Mouse (Mus musculus): ENCODE data around the gene Golga2.
"Not testable (repeated sequence)": the region's sequence is repeated elsewhere in the genome, so short reads cannot be mapped to it uniquely, and the experiment has no call there.

Golga2 gene

DNA sequence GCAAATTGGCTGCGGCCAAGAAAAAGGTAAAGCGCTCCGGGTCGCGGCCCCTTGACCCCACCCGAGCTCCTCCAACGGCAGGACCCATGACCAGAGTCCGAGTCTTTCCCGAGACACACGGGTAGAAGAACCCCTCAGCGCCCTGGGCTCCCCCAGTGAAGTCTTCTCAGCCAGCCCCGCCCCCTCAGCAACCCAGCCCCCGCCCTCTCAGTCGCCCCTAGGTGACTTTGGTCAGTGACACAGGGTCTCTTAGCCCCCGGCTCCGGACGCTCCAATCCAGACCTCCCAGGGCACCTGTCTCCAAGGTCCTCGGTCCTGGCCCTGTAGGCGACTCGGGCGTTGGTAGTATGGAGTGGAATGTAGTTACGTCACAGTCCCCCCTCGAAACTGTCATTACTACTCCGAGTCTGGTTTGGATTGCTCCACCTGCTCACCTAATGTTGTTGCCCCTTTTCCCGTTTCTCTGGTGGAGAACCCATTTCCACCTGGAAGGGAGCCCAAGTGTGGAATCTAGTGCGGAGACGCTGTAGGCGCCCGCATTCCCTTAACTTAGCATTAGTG is 1.3 kb downstream of the Golga2 start:
- DNase-seq (ENCODE audit: extremely low read depth, low read depth), result no peak

DNA sequence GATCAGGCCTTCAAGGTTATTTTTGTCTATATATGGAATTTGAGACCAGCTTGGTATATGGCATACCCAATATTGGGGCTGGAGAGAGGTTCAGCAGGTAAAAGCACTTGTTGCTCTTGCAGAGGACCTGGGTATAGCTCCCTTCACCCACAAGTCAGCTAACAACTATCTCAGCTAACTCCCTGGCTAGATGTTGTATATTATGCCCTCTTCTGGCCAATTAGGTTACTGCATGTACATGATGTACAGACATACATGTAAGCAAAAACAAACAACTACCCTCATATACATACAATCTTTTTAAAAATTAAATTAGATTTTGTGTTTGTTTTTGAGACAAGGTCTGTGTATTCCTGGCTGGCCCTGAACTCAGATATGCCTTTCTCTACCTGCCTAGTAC is 2.4 kb downstream of the Golga2 start:
- peak; percentile 78 for DNase-seq (ENCODE audit: extremely low read depth, low read depth)

DNA sequence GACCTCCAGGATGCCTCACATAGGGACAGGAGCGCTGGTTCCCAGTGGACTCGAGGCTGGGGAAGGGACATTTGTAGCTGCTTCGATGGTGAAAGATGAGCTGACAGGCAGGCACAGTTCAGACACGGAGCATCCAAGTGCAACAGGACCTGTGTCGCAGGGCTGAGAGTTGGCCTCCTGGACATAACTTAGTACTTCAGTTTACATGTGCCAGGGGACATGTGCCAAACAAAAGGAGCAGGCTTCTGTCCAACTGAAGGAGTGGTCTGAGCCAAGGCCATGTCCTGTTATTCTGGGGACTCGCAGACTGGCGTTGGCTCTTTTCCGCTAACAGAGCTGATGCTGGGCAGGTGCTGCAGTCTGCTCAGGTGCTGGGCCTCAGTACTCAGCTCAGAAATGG is 7.2 kb downstream of the Golga2 start:
- DNase-seq (ENCODE audit: extremely low read depth, low read depth), result no peak

DNA sequence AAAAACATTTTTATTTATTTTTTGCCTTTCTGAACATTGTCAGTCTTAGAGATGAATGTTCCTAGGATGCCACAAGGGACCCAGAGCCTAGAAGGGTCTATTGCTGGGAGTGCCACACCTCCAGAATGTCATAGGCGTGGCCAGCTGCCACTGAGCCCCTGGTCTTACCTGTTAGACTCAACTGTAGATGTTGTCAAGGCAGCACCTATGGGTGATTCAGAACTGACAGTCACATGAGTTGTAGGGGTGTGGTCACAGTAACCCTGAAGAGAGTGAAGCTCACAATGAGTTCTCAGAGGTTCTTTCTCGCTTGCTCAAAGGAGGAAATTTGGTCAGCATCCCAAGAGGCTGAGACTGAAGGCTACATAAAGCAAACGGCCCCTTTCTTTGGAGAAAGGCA is 8.1 kb downstream of the Golga2 start:
- DNase-seq (ENCODE audit: extremely low read depth, low read depth), result no peak

DNA sequence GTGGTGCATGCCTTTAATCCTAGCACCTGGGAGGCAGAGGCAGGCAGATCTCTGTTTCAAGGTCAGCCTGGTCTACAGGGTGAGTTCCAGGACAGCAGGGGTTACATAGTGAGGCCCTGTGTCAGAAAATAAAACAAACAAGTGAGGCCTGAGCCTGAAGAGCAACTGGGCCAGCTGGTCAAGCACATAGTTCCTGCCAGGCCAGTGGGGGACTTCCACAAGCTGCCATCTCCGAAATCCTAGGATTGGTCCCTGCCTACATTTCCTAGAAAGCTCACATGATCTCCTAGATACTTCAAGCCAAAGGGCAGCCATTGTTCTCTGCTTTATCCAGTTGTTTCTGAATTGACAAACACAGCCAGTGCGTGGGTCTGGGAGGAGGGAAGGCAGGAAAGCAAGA is 8.7 kb downstream of the Golga2 start:
- not testable (repeated sequence) for DNase-seq (ENCODE audit: extremely low read depth, low read depth)

DNA sequence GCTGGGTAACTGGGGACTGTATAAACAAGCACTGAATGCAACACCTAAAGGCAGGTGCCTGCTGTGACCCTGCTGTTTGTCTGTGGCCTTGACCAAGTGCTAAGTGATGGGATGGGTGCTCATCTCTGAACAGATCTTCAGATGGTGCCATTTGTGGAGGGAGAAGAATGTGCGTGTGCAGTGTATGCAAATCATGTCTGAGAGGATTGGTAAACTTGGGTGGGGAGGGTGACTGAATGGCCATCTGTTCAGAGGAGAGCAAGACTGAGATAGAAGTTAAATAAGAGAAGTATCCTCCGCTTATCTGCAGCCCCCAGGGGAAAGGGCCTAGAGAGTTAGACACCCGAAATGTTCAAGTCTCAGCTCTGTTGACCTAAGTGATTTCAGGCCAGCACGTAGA is 12.3 kb downstream of the Golga2 start:
- no peak for DNase-seq (ENCODE audit: extremely low read depth, low read depth)

DNA sequence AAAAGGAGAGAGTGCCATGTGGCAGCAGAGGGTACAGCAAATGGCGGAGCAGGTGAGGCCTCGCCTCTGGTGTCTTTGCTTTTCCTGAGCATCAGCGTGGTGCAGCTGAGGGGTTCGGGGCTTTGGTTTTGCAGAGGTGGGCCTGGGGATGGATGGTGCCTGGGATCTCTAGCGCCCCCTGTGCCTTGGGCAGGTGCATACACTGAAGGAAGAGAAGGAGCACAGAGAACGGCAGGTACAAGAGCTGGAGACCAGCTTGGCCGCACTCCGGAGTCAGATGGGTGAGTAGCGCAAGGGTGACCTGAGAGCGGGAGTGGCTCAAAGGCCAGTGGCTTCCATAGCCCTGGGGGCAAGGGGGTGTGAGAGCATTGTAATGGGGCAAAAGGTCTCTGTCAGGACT is 15.8 kb downstream of the Golga2 start:
- no peak for DNase-seq (ENCODE audit: extremely low read depth, low read depth)

DNA sequence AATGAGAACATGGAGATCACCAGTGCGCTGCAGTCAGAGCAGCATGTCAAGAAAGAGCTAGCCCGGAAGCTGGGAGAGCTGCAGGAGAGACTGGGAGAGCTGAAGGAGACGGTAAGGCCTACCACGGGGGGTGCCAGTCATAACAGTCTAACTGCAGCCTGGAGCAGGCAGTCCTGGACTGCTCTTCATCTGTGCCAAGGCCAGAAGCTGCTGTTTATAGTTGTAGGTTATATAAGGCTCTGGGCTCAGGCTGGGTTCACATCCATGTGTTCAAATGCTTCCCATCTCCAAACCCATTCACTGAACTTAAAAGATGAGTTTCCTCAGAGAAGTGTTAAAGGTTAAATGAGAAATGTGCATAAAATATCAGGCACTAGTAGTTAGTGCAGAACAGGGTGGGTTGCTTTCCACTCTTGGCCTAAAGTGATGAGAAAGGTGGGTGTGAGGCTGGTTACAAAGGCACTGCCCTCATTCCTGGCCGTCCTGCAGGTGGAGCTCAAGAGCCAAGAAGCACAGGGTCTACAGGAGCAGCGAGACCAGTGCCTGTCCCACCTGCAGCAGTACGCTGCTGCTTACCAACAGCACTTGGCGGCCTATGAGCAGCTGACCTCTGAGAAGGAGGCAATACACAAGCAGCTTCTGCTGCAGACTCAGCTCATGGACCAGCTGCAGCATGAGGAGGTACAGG is 17.1 kb downstream of the Golga2 start:
- no peak for DNase-seq (ENCODE audit: extremely low read depth, low read depth)

DNA sequence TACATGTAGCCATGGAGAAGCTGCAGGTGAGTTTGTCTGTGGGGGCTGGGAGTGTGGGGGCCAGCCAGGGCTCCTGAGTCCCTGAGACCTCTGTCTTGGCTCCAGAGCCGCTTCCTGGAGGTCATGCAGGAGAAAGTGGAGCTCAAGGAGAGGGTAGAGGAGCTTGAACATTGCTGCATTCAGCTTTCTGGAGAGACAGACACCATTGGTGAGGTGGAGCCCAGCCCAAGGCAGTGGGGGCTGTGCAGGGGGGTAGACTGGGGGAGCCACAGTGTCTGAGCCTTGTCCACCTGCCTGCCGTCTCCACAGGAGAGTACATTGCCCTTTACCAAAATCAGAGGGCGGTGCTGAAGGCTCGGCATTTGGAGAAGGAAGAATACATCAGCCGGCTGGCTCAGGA is 18.5 kb downstream of the Golga2 start:
- no peak for DNase-seq (ENCODE audit: extremely low read depth, low read depth)

DNA sequence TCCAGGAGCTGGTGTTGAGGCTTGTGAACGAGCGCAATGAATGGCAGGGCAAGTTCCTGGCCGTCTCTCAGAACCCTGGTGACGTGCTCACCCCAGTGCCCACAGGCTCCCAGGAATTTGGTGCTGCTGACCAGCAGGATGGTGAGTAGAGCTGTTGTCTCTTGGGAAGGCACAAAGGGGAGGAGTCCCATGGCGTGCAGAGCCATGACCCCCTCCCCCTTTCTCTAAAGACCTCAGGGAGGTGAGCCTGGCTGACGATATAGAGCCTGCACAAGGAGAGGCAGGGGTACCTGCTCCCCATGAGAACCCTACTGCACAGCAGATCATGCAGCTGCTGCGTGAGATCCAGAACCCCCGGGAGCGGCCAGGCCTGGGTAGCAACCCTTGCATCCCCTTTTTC is 19.0 kb downstream of the Golga2 start:
- DNase-seq (ENCODE audit: extremely low read depth, low read depth), result no peak

DNA sequence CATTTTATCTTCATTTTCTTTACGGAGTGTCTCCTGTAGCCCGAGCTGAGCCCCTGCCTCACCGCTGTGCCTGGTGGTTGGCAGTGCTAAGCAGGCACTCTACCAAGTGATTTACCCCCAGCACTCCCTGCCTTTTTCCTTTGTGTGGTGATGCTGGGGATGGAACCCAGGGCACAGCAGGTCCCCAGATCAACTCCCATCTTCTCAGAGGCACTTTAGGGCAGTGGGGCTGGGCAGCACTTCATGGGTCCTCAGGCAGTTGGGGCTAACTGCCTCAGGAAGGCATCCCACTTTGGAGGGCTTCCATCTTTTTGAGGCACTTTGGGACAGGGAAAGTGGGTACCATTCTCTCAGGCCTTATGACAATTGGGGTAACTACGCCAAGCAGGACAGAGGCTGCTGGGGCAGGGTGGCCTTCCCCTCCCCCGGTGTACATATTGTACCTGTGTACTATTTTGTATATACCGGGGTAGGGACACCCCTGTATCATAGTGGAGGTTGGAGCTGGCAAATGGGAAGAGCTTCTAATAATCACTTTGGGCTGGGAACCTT is 20.1 kb downstream of the Golga2 start:
- no peak for DNase-seq (ENCODE audit: extremely low read depth, low read depth)

DNA sequence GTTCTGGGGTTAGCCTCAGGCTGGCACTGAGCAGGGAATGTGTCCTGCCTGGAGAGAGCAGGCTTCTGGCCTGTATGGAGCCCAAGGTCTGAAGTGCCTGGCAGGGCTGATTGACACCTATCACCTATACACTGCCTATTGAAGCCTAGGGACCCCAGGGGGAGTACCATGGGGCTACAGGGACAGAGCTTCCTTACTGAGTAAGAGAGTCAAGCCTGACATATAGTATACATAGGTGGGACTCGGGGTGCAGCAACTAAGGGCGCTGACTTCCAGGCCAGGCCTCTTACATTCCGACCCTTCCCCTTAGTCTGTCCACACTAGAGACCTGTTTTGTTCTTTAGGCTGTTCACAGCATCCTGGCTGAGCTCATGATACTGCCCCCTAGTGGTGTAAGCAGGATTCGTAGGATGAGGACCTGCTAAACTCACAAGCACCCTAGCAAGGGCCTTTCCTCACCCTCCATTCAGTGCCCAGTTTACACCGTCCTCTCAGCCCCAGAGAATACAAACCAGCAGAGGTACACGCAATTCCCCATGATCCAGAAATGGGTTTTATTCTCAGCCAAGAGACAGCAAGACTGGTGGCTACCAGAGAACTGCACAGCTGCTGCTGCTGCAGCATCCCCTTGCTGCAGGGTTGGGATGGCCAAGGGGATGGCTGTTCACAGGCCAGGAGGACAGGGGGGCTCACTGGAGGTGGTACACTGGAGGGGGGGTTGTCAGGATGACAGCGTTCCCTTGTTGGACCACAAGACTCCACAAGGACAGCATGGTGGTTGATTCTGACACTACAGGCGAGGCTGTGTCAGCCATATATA is 21.0 kb downstream of the Golga2 start:
- DNase-seq (ENCODE audit: extremely low read depth, low read depth), result peak; percentile 39

DNA sequence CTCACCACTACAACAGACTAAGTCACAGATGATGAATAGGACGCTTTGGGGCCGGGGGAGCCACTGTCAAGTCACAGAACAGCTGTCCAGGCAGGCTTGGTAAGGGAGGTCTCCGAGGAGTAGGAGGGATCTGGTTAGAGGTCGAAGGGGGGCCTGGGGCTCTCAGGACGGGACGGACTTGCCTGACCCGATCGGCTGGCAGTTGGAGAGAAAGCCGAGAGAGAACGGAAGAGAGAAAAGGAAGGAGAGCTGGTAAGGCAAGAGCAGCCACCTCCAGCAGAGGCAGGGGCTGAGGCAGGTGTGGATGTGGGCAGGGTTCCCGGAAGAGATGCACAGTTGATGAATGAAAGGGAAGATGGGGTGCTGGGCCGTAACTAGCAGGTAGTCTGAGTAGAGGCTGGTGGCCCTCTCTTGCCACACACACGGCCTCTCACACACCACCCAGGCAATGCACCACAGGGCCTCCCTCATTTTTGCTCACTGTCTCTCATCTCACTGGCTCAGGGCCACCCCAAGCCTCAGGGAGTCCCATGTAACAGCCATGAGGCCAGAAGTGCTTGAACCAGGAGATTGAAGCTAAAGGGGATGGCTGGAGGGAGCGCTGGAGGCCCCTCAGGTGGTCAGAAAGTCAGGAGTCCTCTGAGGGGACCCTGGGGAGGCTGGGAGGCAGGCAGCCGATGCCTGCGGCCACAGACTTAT is 21.8 kb downstream of the Golga2 start:
- DNase-seq (ENCODE audit: extremely low read depth, low read depth), result no peak

DNA sequence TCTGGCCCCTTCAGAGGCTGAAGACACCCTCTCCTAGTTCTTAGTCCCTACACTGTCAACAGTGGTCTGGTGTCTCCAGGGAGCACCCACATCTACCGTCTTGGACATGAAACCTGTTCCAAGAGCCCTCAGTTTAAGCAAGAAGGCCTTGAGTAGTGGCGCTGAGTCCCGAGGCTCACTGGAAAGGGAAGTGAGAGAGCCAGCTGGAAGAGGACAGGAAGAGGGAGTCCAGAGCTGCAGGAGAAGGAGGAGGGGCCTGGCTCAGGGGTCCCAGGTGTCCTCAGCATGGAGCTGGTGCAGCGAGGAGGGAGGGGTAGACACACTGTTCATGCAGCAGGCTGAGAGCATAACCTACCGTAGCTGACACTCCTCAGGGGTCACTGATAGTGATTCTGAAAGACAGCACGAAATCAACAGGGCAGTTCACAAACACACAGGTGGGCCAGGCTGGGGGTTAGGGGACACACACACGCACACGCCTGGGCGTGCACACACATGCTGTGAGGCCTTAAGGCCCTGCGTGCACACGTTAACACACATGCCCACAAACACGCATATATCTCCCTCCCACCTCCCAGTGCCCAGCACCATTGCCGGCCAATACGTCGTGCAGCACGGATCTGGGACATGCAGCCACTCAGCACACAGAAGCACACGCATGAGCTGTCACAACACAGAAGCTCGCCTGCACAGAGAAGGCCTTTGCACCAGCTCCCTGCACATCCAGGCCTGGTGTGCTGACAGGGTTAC is 23.1 kb downstream of the Golga2 start:
- no peak for DNase-seq (ENCODE audit: extremely low read depth, low read depth)

DNA sequence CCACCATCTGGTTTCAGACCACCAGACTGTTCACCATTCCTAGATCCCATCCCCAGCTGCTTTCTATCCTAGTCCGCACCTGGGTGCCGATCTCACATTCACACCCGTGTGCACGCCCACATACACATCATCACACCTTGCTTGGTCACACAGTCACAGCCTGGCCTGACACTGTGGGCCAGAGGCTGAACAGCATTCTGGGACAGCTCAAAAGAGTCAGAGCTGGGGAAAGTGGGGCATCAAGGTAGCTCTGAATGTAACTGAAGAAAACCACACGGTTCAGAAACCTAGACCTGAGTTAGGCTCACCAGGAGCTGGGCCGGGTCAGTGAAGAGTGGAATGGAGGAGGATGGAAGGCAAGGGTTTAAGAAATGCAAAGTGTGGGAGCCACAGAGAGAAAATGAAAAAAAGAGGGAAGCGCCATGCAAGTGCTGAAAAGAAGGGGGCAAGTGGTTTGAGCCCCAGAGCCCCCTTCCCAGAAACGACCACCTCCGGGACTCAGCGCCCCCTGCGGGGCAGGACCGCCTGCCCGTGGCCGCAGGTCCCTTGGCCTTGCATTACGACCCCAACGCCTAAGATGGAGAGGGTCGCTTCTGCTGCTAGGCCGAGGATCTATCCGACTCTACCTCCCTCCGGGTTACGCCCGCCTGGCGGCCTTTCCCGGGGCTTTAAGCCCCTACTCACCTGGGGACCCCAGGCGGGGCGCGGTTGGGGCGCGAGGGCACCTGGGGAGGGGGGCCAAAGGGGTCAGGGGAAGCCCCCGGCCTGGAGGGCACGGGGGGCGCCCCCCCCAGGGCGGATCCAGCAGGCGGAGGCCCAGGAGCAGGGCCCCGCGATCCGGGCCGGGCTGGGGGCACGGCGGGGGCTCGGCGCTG is 24.5 kb downstream of the Golga2 start:
- no peak for DNase-seq (ENCODE audit: extremely low read depth, low read depth)

DNA sequence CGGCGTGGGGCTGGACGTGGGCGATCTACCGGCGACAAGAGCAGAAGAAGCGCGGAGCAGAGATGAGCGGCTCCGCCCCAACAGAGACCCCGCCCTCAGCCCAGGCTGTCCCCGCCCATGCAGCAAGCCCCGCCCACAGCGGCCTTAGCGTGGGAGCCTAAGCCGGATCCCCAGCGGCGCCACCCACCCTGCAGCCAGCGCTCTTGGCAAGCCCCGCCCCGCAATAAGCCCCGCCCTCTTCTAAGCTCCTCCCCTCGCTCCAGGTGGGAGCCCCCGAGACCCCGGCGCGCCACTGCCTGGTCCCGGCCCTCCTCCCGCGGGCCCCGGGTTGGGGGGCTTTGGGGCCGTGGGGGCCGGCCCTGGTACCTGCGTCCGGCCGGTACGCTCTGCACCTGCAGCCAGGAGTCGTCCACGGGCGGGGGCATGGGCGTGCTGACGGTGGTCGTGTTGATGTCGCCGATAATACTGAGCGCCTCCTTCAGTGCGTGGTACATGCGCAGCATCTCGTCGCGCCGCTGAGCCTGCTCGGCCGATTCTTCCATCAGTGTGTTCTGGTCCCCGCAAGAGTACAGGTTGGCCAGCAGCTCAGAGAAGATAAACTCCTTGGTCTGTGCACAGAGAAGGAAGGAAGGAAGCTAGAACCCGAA is 25.3 kb downstream of the Golga2 start:
- DNase-seq (ENCODE audit: extremely low read depth, low read depth), result peak; percentile 54

DNA sequence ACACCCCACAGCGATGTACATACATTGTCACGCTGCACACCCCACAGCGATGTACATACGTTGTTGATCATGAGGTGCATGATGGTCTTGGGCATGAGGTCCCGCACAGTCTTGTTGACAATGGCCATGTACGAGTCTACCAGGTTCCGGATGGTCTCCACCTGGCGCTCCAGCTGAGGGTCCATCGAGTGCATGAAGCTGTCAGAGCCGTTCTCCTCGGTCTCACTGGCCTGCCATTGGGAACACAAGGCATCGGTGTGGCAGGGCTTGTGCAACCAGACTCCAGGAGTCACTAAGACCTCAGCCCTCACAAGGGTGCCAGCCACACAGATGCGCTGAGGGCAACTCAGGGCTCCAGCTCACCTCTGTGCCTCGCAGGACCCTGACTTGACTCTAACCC is 27.6 kb downstream of the Golga2 start:
- DNase-seq (ENCODE audit: extremely low read depth, low read depth), result no peak

DNA sequence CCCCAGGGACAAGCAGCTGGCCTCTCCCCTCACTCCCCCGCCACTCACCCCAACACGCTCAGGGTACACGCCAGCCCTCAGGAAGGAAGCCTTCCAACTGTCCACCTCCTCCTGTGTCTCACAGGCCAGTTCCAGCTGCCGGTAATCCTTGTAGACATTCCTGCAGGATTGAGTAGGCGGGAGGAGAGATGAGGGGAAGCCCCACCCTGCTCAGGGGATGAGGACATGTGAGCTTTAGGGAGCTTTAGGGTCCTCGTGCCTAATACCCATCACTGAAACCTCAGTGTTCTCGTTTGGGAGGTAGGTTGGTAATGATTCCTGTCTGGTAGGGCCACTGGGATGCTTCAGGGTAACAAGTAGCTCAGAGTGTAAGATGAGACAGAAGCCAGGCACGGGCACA is 28.6 kb downstream of the Golga2 start:
- DNase-seq (ENCODE audit: extremely low read depth, low read depth), result no peak

DNA sequence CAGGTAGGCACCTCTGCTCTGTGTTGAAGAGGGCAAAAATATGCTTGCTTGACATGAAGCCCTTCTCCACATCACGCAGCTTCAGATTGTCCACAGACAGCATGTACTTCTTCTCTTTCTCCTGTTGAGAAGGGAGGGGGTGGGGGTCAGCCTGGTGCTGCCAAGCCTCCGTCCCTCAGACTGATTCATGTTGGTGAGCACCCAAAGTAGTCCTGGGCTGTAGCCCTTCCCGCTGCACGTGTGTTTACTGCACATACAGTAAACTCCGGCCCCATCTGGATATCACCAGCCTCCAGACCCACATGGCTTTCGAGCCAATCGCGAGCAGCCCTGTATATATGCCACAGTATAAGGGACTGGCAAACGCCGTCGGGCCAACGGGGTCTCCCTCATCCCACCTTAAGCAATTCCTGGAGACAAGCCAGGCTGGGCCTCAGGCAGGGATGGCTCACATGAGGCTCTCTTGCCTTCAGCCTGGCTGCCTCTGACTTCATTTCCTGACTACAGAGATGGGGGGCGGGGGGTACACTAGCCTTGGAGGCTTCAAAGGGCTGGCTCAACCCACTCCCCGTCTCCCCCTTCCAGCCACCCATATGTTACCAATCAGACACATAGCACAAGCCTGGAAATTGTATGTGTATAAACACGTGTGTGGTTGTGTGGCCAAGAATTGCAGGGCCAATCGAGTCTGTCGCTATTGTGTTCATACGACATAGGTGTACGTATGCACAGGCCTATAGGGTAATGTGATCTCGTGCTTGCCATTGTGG is 29.9 kb downstream of the Golga2 start:
- DNase-seq (ENCODE audit: extremely low read depth, low read depth), result no peak

Measured in MEL-GATA-1-ER (cell line).